Mouse (Mus musculus) activated CD4-positive, CD25-positive, alpha-beta regulatory T cell, adult 9 weeks (primary cell): Measurements from ENCODE around the gene Rnaset2a. TPM values are rescaled to one million over a fixed set of nuclear protein-coding genes. Genes with fewer than 3 reads are reported as not detected.

Source experiments
- polyA plus RNA-seq: library from polyadenylated mRNA; unstranded; fragments of 100-300 nt; shearing (Covaris generic); gene quantifications from one replicate; pipeline ENCODE4 v1.2.1, GENCODE M21; 2017

Rnaset2a gene
- 30.3 TPM for polyA plus RNA-seq

DNA sequence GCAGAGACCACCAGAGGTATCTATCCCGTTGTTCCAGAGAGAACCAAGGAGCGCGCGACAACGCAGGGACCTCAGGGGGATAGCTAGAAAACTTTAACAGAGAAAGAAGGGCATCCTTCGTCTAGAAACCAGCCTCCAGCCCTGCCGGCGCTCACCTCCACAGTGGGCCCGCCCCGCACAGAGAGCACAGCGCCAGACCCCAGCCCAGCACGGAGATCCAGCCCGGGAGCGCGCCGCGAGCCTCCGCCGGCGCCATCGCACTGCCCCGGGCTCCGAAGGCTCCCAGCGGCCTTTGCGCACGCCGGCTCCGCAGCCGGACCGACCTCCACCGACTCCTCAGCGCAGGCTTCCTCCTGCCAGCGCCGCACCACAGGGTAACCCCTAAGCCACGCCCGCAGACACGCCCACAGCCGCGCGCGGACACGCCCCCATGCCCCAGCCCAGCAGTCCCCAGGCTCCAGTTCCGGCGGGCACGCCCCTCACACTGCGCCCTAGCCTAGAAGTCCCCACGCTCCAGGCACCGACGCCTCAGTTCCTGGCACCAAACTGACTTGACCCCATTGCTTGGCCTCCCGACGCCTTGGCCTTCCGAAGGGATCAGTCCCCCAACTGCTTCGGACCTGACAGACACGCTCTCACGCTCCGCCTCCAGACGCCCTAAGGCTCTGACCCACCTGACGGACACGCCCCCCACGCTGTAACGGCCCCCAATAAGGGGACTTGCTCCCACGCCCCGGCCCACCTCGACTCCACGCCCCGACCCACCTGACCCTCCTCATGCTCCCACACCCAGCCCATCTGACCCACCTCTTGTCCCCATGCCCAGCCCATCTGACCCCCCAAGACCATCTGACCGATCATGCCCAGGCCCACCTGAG, at the start of gene Rnaset2a, which contains the start of gene Gm49673:
Gene Rnaset2a, minus strand, starts transcription at position 659 of the 878 bp plus-strand sequence.
Gene Gm49673, minus strand, starts transcription at position 350 of the 878 bp plus-strand sequence.

GRCm38 (mm10) chr17:8164701-8165607, 17.1 kb upstream of the Rnaset2a start, which contains the start of gene Fgfr1op:
TSS of gene Fgfr1op (plus strand) at chr17:8165501.

Other genes starting within 250 kb of the Rnaset2a start
- gene Tagap, start 222.1 kb downstream of the Rnaset2a start, polyA plus RNA-seq: 167 TPM
- gene Rsph3a, start 202.5 kb downstream of the Rnaset2a start, polyA plus RNA-seq: 28.9 TPM
- gene Gm49673, start 309 bp downstream of the Rnaset2a start, polyA plus RNA-seq: not detected
- gene Fgfr1op, start 17.4 kb upstream of the Rnaset2a start, polyA plus RNA-seq: 27.2 TPM
- gene Ccr6, start 87.9 kb upstream of the Rnaset2a start, polyA plus RNA-seq: 61.1 TPM
- gene Mpc1, start 134.8 kb upstream of the Rnaset2a start, polyA plus RNA-seq: 160 TPM
- 218 TPM for gene Sft2d1, start 163.0 kb upstream of the Rnaset2a start, polyA plus RNA-seq
- gene Prr18, start 189.4 kb upstream of the Rnaset2a start, polyA plus RNA-seq: not detected
- gene T2, start 207.9 kb upstream of the Rnaset2a start, polyA plus RNA-seq: not detected